24 mouse cellular contexts compared by ENCODE assay signal in genomic region chr2:144014481-144014880, GRCm38 (mm10). TPM values are rescaled to one million over a fixed set of nuclear protein-coding genes. Genes with fewer than 3 reads are reported as not detected.
A peak's percentile ranks its signal among the peaks of the same experiment; 100 is the strongest.
DNase-seq lines count a peak whose midpoint lies in the region; ATAC-seq and TF ChIP-seq lines count a peak whose summit lies in the region.
"Had no signal": no experiment of that assay in that cellular context is flagged by ENCODE, and none has a peak within 500 bp of the region (broad histone marks: within the 10 kb centered on the region; RNA-seq: fewer than 3 reads in every experiment).

No protein-coding gene starts in this region.

- no peak overlapping the region for H3K4me3 ChIP-seq in liver, postnatal 0 days (ENCODE audit: low read depth, low read length)
- H3K4me3 ChIP-seq: heart, embryonic 12.5 days had no signal

- H3K36me3 ChIP-seq in liver, postnatal 0 days (replicated peaks; ENCODE audit: insufficient read depth, low read length): no peaks in the 10 kb centered on the region
- H3K36me3 ChIP-seq: heart, embryonic 12.5 days had no signal

- TF ChIP-seq EP300 in liver, postnatal 0 days (IDR thresholded peaks at IDR 0.05; ENCODE audit: low read depth): no peak

- no peak for TF ChIP-seq POLR2A in brain, embryonic 14.5 days (IDR thresholded peaks at IDR 0.05; ENCODE audit: borderline replicate concordance, extremely low read depth, insufficient read depth, insufficient read length, poor library complexity, severe bottlenecking)

- H3K4me2 ChIP-seq in liver, postnatal 0 days (ENCODE audit: low read depth, low read length): 0 out of 2 replicates have a peak overlapping the region, but pooled peaks have one; percentile 18
- H3K4me2 ChIP-seq: heart, embryonic 12.5 days had no signal

- no peaks in the 10 kb centered on the region for H3K9me3 ChIP-seq in liver, postnatal 0 days (ENCODE audit: low read length)
- H3K9me3 ChIP-seq: heart, embryonic 12.5 days had no signal

- DNase-seq in cerebellum, postnatal 14 days: peak; percentile 74
- DNase-seq in cerebellum, adult 9-11 months: no peak
- DNase-seq in left cerebral cortex, postnatal 4 days: peak; percentile 70
- no peak for DNase-seq in left cerebral cortex, postnatal 14 days (ENCODE audit: low spot score in 2 of 2)
- DNase-seq in brain, embryonic 14.5 days (ENCODE audit: low read depth): peak; percentile 55
- DNase-seq in liver, postnatal 0 days: no peak
- DNase-seq in frontal cortex, postnatal 10 days (ENCODE audit: low spot score in 2 of 2): no peak
- DNase-seq in gastrocnemius, postnatal 4 days (ENCODE audit: low spot score in 2 of 2): no peak
- DNase-seq: gastrocnemius, postnatal 36 days; kidney, adult 9 months; kidney, postnatal 4 days; right cerebral cortex, postnatal 14 days had no signal

- no peak for ATAC-seq in liver, postnatal 0 days
- ATAC-seq: forebrain, embryonic 14.5 days had no signal

- 61% methylated on average over 5 of the region's 5 CpGs for WGBS in liver, postnatal 0 days (ENCODE audit: insufficient replicate concordance)

- peaks cover 34% of the 10 kb centered on the region for H3K4me1 ChIP-seq in liver, postnatal 0 days (ENCODE audit: insufficient read depth)

- TF ChIP-seq CTCF in brain, embryonic 14.5 days (IDR thresholded peaks at IDR 0.05; ENCODE audit: borderline replicate concordance, extremely low read depth, insufficient read depth, insufficient read length): no peak
- no peak for TF ChIP-seq CTCF in liver, postnatal 0 days (IDR thresholded peaks at IDR 0.05; ENCODE audit: low read depth)

- H3K27ac ChIP-seq in liver, postnatal 0 days (ENCODE audit: low read depth): peak overlapping the region; percentile 62

- no peaks in the 10 kb centered on the region for H3K27me3 ChIP-seq in liver, postnatal 0 days (ENCODE audit: insufficient read depth, low read length)

- no peak overlapping the region for H3K9ac ChIP-seq in liver, postnatal 0 days (replicated peaks)
- H3K9ac ChIP-seq: heart, embryonic 12.5 days had no signal

- intact Hi-C loops in left cerebral cortex, postnatal 4 days (cut with DNase I): loop anchor here (10.0 kb wide), 1 partner anchor 150 kb away; no protein-coding TSS in a partner anchor
- intact Hi-C loops in left cerebral cortex, postnatal 14 days (cut with DNase I): loop anchor here (10.0 kb wide), 1 partner anchor 200 kb away; no protein-coding TSS in a partner anchor

RNA-seq across cellular contexts. Expression of gene Rrbp1, which starts 3.4 kb away (rescaled TPM):
- 10 to 100 TPM; 82.5 to 83.9 TPM for total RNA-seq in left cerebral cortex, postnatal 4 days (2021)
- total RNA-seq in left cerebral cortex, postnatal 14 days (2021): 10 to 100 TPM; 74.5 to 76.6 TPM
- 35.1 and 66.2 TPM in 2 replicates for polyA plus RNA-seq in brain, embryonic 14.5 days (2012; rRNA removed)
- polyA plus RNA-seq in liver, postnatal 0 days (2015; fragmentation: Nextera tagmentation; extraction: Ambion mirVana): 74.3 and 74.7 TPM in 2 replicates
- 100 to 1,000 TPM; 270 to 296 TPM for total RNA-seq in gastrocnemius, postnatal 4 days (2021)

RNA-seq across cellular contexts. Expression of gene Banf2, which starts 18.4 kb away (rescaled TPM):
- not detected for total RNA-seq in left cerebral cortex, postnatal 4 days (2021)
- not detected for total RNA-seq in left cerebral cortex, postnatal 14 days (2021)
- polyA plus RNA-seq in brain, embryonic 14.5 days (2012; rRNA removed): not detected in 2 replicates
- not detected in 2 replicates for polyA plus RNA-seq in liver, postnatal 0 days (2015; fragmentation: Nextera tagmentation; extraction: Ambion mirVana)
- total RNA-seq in gastrocnemius, postnatal 4 days (2021): not detected
- total RNA-seq: gastrocnemius, postnatal 36 days; heart, postnatal 25 days; layer of hippocampus, postnatal 25 days; left cerebral cortex, postnatal 25 days; liver, adult 2 months; megakaryocyte-erythroid progenitor cell, adult 5-6 weeks; MEL had no signal
- polyA plus RNA-seq: cortical plate, adult 2 months; forebrain, embryonic 14.5 days; heart, embryonic 12.5 days; intestine, embryonic 14.5 days; liver, adult 2 months; spleen, adult 2 months; stomach, embryonic 16.5 days had no signal

Comparison
In these comparisons a context has a peak if more than half of its experiments do, and no peak if none do; other contexts are left out.
1. DNase-seq: peak in cerebellum, postnatal 14 days (2 of 2), left cerebral cortex, postnatal 4 days (single experiment) and brain, embryonic 14.5 days (single experiment); none in cerebellum, adult 9-11 months (single experiment), left cerebral cortex, postnatal 14 days (0 of 2), liver, postnatal 0 days (single experiment), frontal cortex, postnatal 10 days (0 of 2) and gastrocnemius, postnatal 4 days (0 of 2).